Mouse (Mus musculus) retina, postnatal 1 day (tissue): ENCODE measurements around the gene Baz2a.
"Not testable (repeated sequence)": the region's sequence is repeated elsewhere in the genome, so short reads cannot be mapped to it uniquely, and the experiment has no call there.

Source experiments
- DNase-seq: peaks from one replicate; pipeline ENCODE4 v3.0.0-alpha.2; 2012

Gene Baz2a

DNA sequence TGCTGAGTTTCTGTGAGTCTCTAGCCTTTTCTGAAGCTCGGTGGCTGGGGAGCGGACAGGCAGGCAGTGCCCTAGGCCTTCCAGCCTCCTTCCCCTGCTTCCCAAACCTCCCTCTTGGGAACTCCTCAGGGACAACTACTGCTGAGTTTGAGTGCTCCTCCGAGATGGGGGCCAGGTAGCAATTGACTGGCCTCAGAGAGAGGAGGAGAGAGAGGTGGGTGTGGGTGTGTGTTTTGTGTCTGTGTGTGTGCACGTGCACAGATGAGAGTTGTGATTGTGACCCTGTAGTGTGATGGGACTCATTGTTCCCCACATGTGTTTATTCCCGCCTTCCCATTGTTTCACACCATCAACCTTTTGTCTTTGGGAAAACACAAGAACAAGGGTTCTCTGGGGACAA is 36.1 kb downstream of the Baz2a start:
- no peak for DNase-seq

DNA sequence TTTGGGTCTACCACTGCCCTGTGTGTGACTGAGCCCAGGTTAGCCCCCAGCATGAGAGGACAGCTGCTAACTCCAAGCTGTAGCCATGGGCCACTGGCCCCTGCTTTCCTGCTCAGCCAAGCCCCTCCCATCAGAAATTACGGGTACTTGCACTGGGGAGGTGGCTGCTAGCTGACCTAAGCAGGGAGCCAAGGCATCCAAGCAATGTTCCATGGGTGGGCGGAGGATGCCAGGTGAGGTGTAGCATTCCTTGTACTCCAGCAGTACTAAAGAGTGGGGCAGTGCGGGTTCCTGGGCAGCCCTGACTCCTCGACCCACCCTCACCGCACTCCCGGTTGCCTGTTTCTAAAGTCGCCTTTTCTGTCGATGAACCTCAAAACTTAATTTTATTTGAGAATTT is 36.8 kb downstream of the Baz2a start:
- DNase-seq: no peak

GRCm38 (mm10) chr10:128131297-128131696 is 39.9 kb downstream of the Baz2a start:
- DNase-seq: no peak

- no peak for DNase-seq
These were observed 40.4 kb downstream of the Baz2a start for GRCm38 (mm10) chr10:128131812-128132211.

GRCm38 (mm10) chr10:128133650-128134332 is 42.4 kb downstream of the Baz2a start:
- no peak for DNase-seq

DNA sequence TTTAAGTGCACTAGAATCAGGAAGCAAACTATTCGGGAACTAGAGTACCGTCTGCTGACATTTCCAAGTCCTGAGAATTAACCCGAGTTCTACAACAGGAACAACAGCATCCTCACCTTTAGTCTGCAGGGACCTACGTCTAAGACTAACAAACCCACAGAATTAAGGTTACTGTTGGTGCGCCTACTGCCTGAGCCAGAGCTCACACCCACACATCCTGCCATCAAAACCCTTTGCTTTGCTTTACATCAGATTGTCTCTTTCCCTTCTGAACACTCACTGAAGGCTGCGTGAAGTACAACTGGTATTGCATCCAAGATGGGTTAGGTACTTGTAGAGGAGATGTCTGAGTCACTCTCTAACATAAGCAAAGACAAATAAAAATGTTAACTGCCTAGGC is 44.0 kb downstream of the Baz2a start:
- no peak for DNase-seq

- DNase-seq: peak; percentile 75
These were observed 49.0 kb downstream of the Baz2a start for GRCm38 (mm10) chr10:128140236-128140952.

DNA sequence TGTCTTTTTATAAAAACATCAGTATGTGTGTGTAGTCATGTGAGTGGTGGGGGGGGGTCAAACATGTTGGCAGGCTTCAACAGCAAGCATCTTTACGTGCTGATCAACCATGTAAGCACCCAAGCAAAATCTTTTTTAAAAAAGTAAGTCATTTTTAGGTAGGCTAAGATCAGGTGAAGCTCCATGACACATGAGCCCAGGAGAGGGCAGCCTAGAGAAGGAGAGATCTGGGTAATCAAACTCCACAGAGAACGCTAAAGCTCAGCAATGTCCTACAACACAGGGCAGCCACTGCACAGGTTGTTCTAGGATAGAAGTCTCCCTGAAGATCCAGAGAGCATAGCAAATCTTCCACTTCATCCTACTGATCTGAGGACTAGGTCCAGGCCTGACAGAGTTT is 50.8 kb downstream of the Baz2a start:
- DNase-seq: no peak

DNA sequence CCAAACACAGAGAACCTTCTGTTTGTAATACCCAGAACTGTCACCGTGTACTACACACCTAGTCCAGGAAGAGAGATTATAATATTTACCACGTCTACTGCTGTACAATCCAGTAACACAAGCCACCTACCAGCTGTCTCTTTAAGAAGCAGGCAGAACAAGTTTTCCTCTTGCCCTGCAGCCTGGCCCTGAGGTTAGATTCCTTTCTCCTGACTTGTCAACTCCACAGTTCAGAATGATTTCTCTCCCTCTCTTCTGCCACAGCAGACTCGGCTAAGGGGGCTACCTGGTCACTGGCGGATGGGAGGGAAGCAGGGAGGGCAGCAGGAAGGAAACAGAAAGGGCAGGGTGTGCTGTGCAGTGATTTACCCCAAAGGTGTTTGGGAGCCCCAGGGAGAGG is 52.3 kb downstream of the Baz2a start:
- no peak for DNase-seq

DNA sequence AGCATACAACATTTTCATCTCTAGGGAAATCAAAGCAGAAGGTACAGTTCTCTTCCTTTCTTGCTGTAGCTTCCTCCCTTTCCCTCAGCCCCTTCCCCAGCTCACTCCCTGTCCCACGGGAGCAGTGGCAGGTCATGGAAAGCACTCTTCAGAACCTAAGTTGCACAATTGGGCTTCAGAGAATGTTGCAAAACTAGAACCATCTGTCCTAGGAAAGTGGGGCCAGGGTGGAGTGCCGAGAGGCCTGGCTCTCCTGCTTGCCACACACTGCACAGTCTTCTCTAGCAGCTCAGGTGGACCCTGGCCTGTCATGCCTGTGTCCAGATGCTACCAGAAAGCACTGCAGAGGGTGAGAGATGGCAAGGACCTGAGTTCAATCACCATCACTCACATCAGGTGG is 53.6 kb downstream of the Baz2a start:
- no peak for DNase-seq

DNA sequence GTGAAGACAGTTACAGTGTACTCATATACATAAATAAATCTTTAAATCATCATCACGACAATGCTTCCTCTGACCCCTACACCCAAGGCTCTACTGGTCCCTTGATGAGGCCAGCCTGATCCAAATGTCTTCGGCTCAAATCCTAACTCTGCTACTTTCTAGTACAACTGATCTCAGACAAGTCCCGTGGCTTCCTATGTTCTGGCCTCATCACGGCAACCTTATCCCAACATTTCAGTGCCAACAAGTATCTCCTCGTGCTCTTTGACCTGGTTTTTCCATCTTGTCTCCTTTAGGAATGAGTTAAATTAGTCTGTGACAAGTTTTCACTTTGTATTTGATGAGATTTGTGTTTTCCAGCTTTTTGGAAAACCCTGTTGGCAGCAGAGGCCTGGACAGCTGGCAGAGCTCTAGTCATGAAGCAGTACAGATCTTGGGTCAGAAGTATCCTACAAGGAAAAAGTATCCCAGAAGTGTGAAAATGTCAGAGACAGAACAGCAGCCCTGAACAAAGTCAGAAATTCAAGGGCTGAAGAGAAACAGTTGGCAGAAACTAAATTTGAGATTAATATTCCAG is 57.5 kb downstream of the Baz2a start:
- DNase-seq: no peak

DNA sequence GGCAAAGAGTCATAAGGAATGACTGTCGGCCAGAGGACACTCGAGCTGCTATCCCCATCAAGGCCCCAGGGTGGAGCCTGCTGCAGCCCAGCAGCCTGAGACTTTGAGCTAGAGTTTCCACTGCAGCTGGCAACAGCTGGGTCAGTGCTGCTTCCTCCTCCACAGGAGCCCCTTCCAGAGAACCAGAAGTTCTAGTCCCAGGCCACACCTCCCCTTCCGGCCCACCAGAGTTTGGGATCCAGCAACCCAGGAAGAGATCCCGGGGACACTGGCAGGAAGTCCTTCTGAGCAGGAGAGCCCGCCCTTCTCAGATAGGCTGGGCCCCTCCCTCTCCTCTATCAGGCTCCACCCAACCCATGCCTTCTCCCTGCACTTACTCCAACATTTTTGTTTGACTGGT is 58.2 kb downstream of the Baz2a start:
- DNase-seq: peak; percentile 64

GRCm38 (mm10) chr10:128150941-128151340 is 59.6 kb downstream of the Baz2a start:
- DNase-seq: no peak

- DNase-seq: no peak
These were observed 62.6 kb downstream of the Baz2a start for GRCm38 (mm10) chr10:128153978-128154377.

- not testable (repeated sequence) for DNase-seq
These were observed 74.3 kb downstream of the Baz2a start for GRCm38 (mm10) chr10:128165726-128166125.

DNA sequence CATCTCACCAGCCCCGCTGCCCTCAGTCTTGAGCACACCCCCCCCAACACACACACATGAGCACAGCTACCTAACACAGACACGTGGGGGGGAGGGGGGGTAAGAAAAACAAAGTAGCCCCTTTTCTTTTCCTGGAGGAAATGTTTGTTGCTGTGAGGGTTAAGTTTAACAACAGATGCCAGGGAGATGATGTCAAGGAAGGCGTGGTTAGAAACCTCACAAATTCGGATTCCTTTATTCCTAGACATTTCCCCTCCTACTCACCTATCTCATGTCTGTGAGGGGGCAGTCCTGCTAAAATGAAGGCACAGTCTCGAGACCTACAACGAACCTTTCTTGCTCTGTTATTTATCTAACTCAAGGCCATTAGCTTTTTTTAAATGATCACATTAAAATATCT is 75.7 kb downstream of the Baz2a start:
- DNase-seq: no peak

GRCm38 (mm10) chr10:128171348-128171747 is 80.0 kb downstream of the Baz2a start:
- not testable (repeated sequence) for DNase-seq

DNA sequence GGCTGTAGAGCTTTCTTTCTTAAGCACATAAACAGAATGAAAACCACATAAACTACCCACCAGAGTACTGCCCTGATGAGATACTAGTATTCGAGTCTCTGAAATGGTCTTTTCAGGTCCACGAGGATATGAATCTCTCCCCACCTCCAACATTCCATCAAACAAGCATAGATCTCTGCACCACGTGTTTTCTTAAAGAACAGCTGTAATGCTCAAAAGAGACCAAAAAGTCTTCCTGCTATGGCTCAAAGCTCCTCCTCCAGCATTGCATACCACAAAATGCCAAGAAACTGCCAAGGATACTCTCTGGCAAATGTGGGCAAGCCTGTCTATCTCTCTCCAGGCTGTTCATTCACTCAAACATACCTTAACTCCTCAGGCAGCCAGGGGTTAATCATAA is 83.9 kb downstream of the Baz2a start:
- no peak for DNase-seq

DNA sequence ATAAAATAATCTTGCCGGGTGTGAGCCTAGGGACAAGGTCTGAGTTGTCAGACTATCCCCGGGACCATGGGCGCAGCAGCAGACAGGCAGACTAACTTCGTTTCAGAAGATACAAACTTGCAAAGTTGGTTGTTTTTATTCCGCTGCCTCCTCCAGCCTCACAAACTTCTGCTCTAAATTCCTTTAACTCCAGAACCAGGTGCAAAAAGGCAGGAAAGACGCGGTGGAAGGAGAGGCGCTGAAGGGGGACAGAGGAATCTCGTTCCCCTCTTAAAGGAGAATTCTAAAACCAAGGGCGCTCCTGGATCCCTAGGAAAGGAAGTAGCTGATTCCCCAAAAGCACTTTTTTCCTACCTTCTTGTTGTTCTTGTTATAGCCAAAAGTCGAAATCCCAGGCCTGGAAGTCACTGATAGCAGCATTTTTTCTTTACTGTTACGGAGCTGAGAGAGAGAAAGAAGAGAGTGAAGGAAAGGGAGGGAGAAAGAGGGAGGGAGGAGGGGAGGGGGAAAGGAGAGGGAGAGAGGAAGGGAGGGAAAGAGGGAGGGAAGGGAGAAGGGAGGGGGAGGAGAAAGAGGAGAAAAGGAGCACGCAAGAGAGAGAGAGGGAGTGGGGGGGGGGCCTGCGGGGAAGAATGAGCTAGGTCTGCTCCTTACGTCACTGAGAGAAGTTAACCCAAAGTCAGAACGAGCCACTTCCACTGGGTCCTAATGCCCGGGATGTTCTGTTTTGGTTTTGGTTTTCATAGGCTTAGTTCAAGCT is 84.8 kb downstream of the Baz2a start:
- peak; percentile 90 for DNase-seq

DNA sequence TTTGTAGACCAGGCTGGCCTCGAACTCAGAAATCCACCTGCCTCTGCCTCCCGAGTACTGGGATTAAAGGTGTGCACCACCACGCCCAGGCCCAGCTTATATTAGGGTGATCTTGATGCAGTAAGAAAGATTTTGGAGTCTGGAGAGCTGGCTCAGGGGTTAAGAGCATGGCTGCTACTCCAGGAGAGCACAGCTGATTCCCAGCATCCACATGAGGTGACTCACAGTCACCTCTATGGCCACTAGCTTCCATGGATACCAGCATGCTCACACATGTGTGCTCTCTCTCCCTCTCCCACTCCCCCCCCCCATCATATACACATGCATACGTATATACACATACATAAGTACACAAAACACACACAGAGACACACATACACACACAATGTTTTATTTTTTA is 85.9 kb downstream of the Baz2a start:
- DNase-seq: no peak
